Mouse (Mus musculus) kidney, postnatal 14 days (tissue): Measurements from ENCODE around the gene Kcnc1.

Experiments used
- DNase-seq: peaks from one replicate; pipeline ENCODE4 v3.0.0; 2022; ENCODE audit warnings: mixed read lengths

The Kcnc1 gene

DNA sequence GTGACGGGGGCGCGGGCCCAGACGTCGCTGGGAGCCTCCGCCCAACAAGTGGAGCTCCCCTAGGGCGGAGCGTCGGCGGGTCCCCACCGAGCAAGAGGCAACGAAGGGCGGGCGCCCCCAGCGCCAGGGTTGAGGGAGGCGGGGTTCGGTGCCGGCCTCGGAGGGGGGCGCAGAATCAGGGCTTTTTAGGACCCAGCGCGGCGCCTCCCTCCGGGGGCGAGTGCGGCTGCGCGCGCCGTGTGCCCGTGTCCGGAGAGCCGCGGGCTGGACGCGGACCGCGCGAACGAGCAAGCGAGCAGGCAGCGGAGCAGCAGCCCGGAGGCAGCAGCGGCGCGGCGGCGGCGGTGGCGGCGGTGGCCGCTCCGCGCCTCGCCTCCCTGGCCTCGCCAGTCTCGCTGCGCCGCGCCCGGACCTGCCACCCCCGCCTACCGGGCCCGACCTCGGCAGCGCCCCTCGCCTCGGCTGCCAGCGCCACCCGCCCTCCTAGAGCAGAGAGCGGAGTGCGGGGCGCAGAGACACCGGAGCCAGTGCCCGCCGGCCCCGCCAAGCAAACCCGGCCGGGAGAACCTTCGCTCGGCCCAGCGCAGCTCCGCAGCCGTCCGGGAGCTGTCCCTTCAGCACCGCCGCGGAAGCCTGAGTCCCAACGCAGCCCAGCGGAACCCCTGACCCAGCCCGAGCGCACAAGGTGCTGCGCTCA, at the start of gene Kcnc1:
Kcnc1 (plus strand) TSS at position 267 of the 697 bp plus-strand sequence.
- peak; percentile 85 for DNase-seq

DNA sequence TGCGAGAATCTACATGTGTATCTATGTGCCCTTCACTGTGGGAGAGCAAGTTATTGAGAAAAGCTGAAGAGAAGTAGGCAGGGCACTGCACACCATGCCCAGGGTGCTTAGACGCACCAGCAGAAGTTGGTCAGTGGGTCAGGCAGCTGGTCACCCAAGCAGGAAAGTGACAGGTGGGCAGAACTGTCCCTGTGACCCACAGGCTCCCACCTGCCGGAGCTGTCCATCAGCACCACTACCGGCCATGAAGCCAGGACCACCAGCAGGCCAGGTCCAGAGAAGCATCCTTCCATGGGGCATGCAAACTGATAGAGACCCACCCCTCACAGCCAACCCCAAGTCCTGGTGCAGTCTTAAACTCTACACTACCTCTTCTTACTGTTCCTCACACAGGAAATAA, 48.6 kb upstream of the Kcnc1 start:
- DNase-seq, result no peak

DNA sequence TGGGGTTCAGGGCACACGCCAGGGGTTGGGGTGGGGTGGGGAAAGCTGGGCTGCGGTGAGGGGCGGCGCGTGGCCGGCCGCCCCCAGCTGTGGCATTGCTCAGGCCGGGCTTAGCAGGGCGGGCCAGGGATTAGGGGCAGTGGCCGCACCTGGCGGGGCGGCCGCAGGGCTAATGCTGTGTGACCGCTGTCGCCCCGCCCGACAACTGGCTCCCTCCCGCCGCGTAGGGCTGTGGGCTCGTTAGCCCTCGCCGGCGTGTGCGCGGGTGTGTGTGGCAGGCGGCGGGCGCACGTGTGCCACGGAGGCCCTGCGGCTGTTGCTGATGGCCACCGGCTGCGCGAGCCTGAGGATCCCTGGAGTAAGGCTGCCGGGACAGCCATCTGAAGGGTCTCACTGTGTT, 47.5 kb upstream of the Kcnc1 start:
- DNase-seq, result no peak

DNA sequence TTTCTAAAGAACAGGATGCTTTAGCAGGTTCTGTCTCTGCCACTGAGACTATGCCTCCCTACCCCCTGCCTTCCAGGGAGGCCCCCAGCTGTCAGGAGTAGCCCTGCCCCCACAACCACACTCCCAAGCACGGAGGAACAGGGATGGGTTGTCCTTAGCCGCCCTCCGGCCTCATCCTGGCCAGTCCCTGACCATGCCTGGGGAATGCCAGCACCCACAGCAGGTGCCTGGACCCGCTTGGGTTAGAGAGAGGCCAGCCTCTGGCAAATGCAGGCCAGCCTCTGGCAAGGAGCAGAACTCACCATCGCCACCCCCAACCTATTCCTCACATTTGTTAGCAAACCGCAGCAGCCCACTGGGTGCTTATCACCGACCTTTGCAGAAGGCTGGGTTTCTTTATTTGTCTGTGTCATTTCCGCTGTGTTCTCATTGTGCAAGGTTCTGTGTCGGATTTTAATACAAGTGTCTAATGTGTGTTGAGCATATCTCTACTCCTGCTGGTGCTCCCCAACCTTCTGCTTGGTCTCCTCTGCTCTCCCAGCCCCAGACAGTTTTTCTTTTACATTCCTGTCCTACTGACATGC, 46.1 kb upstream of the Kcnc1 start:
- DNase-seq, result no peak

DNA sequence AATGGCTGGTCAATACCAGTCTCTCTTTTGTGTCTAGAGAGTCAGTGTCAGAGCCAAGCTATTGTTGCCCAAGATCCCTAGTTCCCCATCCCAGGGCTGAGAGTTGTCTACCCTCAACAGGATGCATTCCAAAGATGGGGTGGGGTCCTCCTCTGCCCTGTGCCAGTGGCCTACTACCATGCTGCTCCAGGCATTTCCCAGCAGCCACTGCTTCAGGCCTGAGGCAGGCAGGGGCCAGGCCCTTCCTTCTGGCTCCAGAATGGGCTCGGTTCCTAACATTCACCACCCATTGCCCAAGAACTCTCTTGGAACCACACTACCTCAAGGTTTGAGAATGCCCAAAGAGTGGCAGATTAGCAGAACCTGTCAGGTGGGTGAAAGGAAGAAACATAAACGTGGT, 43.5 kb upstream of the Kcnc1 start:
- DNase-seq, result no peak

DNA sequence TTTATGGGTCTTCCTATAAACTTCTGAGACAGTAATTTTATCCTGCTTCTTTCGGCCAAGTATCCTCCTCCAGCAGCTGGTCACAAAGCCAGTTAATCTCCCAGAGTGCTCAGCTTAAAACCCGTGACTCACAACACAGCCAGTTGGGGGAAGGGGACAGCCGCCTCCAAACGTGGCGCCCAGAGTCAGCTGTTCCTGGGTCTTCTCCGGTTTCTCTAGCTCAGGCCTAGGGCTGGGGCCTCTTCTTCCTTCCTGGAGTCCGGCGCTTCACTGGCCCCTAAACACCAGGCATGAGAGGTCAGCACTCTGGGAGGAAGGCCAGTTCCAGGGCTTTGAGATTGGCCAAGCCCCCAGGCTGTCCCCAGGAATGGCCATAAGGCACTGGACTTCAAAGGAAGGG, 43.1 kb upstream of the Kcnc1 start:
- no peak for DNase-seq

DNA sequence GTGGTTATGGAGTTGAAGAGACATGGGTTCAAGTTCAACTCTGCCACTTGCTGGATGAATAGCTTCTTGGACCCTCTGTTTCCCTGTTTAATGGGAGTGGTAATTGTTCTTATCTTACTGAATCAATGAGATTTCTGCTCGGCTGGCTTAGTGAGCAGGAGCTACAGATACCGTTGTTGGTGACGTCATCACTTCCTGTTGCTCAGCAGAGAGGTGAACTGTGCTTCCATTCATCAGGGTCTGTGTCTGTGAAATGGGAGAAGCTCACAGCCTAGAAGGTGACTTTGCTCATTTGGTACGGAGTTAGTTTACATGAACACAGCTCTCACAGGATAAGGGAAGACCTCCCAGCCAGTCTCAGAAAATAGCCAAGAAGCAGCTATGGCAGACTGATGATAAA, 42.4 kb upstream of the Kcnc1 start:
- no peak for DNase-seq

DNA sequence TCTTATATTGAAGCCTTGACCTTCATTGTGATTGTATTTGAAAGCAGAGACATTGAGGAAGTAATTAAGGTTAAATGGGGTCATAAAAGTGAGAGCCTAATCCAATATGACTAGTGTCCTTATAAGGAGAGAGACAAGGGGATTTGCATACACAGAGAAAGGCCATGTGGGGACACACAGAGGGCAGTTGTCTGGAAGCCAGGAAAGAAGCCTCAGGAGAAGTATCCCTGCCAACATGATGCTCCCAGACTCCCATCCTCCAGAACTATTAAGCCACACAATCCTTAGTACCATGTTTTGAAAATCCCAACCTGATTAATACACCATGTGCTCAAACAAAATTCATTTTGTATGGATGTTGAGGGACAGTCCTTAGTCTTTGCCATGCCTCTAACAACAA, 34.5 kb upstream of the Kcnc1 start:
- DNase-seq, result no peak

DNA sequence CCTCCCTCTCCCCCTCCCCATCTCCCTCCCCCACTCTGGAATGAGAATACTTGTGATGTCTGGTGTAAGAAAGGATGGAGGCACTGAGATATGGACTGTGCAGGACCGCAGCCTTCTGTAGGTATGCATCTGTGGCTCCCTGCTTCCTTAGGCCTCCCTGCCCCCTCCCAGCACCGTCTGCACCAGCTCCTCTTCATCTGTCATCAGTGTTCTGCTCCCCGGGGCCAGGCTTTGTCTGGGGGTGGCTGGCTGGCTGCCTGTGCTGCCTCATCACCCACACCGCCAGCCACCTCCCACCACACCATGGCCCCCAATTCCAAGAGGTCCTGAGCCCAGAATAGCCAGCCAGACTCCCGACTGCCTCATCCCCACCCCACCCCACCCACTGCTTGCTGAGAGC, 32.1 kb upstream of the Kcnc1 start:
- no peak for DNase-seq

DNA sequence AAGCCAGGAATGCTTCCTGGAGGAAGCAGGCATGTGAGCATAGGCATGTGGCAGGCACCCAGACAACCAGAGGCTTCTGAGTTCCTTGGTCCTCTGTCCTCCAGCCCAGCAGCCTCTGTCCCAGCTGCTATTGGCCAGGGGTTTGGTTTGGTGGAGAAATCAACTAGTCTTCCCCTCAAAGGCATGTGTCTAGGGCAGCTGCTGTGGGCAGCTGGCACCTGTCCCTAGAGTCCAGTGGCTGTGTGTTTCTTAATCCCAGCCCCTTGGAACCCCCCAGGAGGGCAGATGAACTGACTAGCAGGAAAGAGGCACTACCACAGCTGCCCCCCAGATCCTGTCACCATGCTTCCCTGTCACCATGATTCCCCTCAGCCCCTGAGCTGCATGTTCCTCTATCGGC, 30.5 kb upstream of the Kcnc1 start:
- DNase-seq, result no peak

DNA sequence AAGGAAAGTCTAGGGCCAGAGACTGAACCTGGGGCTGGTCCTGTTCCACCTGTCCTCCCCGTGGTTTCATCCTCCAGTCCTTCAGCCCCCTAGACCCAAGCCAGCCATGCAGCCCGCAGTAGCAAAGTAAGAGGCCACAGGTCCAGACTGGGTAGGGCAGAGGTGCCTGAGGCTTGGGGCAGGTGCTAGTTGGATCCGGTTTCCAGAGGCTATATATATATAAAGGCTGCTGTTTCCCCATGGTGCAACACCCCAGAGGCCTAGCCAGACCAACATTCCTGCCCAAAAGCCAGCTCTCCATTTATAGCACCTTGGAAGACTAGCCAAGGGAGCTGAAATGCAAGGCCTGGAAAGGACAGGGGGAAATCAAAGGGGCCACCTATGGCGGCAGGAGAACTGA, 25.2 kb upstream of the Kcnc1 start:
- DNase-seq, result no peak

DNA sequence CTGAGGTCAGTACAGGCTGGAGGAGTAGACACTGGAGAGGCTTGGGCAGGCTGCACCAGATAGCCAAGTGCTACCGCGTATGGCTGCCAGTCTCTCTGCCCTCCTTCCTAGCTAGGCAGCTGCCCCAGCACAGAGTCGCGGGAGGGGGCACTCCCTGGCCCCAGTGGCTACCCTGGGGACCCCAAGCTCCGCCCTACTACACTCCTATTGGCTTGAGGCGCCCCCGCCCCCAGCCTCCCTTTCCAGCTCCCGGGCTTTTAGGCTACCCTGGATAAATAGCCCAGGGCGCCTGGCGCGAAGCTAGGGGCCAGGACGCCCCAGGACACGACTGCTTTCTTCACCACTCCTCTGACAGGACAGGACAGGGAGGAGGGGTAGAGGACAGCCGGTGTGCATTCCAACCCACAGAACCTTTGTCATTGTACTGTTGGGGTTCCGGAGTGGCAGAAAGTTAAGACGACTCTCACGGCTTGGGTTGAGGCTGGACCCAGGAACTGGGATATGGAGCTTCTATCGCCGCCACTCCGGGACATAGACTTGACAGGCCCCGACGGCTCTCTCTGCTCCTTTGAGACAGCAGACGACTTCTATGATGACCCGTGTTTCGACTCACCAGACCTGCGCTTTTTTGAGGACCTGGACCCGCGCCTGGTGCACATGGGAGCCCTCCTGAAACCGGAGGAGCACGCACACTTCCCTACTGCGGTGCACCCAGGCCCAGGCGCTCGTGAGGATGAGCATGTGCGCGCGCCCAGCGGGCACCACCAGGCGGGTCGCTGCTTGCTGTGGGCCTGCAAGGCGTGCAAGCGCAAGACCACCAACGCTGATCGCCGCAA, 19.9 kb upstream of the Kcnc1 start, which contains the start of gene Myod1:
Myod1 (plus strand) TSS at position 303 of the 836 bp plus-strand sequence.
- no peak for DNase-seq

DNA sequence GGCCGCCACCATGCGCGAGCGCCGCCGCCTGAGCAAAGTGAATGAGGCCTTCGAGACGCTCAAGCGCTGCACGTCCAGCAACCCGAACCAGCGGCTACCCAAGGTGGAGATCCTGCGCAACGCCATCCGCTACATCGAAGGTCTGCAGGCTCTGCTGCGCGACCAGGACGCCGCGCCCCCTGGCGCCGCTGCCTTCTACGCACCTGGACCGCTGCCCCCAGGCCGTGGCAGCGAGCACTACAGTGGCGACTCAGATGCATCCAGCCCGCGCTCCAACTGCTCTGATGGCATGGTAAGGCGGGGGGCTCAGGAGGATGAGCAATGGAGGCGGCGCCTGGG, 19.3 kb upstream of the Kcnc1 start:
- no peak for DNase-seq

DNA sequence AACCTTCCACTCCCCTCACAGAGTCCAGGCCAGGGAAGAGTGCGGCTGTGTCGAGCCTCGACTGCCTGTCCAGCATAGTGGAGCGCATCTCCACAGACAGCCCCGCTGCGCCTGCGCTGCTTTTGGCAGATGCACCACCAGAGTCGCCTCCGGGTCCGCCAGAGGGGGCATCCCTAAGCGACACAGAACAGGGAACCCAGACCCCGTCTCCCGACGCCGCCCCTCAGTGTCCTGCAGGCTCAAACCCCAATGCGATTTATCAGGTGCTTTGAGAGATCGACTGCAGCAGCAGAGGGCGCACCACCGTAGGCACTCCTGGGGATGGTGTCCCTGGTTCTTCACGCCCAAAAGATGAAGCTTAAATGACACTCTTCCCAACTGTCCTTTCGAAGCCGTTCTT, 18.2 kb upstream of the Kcnc1 start:
- no peak for DNase-seq

DNA sequence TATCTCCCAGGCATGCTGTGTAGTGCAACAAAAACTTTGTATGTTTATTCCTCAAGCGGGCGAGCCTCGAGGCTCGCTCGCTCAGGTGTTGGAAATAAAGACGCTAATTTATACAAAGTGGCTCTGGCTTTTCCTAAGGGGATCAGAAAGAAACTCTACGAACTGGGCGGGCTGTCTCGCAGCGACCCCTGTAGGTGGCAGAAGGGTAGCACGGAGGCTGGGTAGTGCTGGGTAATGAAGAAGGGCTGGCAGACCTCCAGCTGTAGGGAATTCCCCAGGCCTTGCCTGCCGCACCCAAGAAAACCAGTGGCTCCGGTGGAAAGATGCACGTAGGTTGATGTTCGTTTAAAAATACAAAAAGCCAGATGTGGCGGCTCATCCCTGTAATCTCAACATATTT, 17.3 kb upstream of the Kcnc1 start:
- DNase-seq, result peak; percentile 53

DNA sequence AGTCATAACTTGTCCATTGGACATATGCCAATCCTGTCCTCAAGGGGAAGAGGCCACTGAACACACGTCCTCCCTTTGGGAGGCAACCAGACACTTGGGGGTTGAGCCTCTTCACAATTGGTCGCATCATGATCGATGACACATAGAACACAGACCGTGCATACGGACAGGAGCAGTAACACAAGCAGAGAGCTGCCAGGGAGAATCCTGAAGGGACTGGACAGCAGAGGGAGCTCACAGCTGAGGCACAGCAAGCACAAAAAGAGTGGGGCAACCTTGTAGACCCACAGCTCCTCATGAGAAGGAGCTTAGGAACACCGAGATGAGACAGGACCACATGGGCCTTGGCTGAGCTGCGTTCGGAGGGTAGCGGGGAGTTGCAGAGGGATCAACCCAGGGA, 15.7 kb upstream of the Kcnc1 start:
- no peak for DNase-seq

DNA sequence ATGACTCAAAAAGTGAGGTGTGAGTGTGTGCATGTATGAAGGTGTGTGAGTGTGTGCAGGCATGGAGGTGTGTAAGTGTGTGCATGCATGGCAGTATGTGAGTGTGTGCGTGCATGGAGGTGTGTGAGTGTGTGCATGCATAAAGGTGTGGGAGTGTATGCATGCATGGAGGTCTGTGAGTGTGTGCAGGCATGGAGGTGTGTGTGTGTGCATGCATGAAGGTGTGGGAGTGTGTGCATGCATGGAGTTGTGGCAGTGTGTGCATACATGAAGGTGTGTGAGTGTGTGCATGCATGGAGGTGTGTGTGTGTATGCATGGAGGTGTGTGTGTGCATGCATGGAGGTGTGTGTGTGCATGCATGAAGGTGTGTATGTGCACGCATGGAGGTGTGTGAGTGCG, 8.9 kb upstream of the Kcnc1 start:
- DNase-seq, result no peak

DNA sequence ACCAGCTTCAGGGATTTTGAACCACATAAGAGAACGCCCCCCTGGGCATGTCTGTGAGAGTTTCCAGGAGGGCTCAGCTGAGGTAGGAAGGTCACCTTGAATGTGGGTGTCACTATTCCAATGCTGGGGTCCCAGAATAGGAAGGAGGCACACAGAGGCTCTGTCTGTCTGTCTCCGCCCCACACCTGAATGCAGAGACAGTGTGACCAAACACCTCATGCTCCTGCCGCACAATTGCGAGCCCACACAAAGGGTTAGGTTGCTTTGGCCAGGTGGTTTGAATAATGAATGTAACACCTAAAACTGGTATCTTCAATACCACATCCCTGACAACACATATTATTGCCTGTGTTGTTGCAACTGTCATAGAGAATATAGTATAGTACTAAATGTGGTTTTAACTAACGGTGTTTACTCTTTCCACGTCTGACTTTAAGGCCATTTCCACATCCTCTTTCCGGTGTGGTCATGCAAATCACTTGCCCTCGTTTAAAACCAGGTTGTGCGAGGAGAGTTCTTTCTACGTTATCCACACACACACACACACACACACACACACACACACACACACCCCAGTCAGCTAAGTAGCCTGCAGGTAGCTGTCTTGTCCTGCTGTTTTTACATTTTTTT, 6.7 kb upstream of the Kcnc1 start:
- no peak for DNase-seq

DNA sequence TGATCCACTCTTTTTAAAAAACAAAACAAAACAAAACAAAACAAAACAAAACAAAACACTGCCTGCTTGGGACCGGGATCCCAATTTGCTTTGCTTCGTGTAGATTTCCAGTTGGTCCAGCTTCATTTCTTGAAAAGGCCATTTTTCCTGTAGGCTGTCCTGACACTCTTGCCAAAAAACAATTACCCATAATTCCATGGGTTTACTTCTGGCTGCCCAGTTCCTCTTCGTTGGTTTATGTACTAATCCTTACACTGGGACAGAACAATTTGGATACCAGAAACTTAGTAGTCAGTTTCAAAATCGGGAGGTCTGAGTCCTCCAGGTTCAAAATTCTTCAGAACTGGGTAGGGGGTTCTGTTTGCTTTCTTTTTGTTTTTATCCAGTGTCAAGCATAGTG, 6.1 kb upstream of the Kcnc1 start:
- no peak for DNase-seq

DNA sequence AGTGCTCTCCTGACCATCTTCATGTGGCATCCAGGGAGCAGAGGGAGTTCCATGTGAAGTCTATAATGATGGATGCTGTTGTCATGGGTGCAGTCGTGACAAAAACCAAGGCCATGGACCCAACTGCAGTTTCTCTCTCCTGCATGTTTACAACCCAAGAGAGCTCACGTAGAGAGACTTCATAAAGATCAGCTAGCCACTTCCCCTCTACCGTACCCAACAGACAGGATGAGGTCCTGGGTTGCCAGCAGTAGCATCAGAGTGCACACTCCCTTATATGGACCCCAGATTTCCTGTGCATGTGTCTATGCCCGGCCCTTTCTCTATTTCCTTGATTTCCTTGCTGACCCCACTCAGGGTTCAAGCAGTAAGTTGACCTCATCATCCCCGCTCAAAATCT, 4.6 kb upstream of the Kcnc1 start:
- no peak for DNase-seq

DNA sequence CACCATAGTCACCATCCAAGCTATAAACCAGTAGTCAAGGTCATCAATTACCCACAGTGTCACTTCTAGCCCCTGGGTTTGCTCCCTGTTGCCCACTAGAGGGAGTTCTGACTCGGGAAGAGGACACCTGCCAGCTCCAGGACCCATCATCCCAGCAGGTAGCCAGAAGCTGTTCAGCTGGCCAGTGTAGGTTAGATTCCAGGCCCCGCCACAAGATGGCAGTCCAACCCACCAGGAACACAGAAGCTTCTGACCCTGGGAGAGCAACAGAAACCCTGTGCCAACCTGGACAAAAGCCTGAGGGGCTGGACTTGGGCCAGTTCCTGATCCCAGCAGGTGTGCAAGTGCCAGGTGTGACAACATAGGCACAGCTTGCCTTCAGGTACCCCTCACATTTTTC, 3.2 kb upstream of the Kcnc1 start:
- DNase-seq, result peak; percentile 85

DNA sequence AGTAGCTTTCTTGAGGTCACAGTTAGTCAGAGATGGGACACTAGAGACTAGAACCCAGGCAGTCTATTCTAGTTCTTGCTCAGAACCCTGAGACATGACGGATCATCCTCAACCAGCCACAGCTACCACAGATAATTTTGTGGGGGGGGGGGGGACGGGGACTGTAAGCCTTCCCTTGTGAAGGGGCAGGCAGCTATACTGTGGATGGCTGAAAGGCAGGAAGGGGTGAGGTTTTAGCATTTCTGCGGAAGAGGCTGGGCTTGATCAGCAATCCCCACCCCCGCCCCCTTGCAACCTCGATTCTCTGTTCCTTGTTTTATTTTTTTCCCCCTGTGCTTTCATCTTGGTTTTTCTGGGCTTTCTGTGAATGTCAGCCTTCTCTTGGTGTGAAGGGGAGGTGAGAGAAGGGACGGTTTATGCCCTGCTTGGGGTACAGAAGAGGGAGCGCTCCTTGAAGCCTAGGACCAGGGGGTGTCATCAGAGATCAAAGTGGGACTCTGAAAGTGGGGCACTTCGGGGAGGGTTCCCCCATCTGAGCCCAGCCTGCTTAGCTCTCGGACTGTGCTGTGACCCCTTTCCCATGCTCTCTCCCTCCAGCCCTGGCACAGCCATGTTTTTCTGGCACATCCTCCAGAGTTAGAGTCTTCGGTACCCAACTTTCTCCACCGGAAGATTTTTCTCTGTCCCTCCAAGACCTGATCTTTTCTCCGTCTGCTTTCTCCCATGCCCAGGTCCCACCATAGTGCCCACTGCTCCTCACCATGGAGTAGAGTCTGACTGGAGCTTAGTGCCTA, 2.4 kb upstream of the Kcnc1 start:
- DNase-seq, result no peak

DNA sequence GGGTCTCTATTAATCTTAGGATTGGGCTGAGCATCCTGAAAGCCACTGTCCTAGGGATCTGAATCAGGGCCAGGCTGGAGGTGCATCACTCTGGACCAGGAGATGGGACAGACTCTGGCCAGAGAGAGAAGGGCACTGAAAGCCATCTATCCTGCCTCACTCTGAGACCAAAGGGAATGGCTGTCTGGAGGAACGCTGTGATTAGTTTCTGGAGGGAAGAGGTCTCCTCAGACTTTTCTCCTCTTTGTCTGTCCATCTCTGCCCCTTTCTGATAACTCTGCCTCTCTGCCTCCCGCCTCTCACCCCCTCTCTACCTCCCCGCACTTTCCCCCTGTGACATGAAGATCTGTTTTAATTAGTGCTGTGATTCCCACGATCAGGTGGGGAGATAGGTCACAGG, 1.4 kb upstream of the Kcnc1 start:
- DNase-seq, result no peak
